Comparison of ENCODE assay signal across 25 mouse cellular contexts in the genomic region with DNA sequence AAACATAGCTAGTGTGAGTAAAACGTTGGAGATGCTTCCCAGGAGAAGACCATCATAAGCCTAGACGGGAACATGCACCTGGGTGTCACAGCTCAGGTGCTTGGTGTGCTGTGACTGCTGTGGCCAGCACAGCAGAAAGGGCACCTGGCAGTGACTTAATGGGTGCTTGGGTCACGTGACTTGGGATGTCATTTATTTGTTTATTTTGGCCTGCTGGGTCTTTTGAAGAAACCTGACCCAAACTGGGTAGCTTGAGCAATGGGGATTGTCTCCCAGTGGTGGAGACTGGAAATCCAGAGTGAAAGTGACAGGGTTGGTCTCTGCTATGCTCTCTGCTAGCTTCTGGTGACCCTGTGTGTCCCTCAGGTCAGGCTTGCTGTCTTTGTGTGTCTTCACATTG. TPM values are rescaled to one million over a fixed set of nuclear protein-coding genes. Genes with fewer than 3 reads are reported as not detected.
"Had no signal": no experiment of that assay in that cellular context is flagged by ENCODE, and none has a peak within 500 bp of the region (broad histone marks: within the 10 kb centered on the region; RNA-seq: fewer than 3 reads in every experiment).

No protein-coding gene starts in this region.

- H3K9me3 ChIP-seq: intestine, embryonic 15.5 days; kidney, embryonic 15.5 days; stomach, embryonic 15.5 days had no signal

- DNase-seq: kidney, adult 11 months; kidney, adult 8-10 months; kidney, postnatal 10 days; kidney, postnatal 36 days; lung, adult 2 months; lung, postnatal 14 days; lung, postnatal 4 days; midbrain, embryonic 14.5 days; retina, postnatal 1 day; right cerebral cortex, postnatal 25 days; spleen, adult 18-20 months; thymus, postnatal 25 days had no signal

- H3K9ac ChIP-seq: intestine, embryonic 15.5 days; kidney, embryonic 15.5 days; liver, embryonic 14.5 days; stomach, embryonic 15.5 days had no signal

- H3K27me3 ChIP-seq: intestine, embryonic 15.5 days; kidney, embryonic 15.5 days; stomach, embryonic 15.5 days had no signal

- H3K4me3 ChIP-seq: intestine, embryonic 15.5 days; kidney, embryonic 15.5 days; stomach, embryonic 15.5 days had no signal

- H3K27ac ChIP-seq: intestine, embryonic 15.5 days; kidney, embryonic 15.5 days; liver, embryonic 14.5 days; stomach, embryonic 15.5 days had no signal

RNA-seq across cellular contexts. Expression of a gene that starts 6.2 kb away (rescaled TPM):
- total RNA-seq: megakaryocyte progenitor cell, adult 5-6 weeks; megakaryocyte-erythroid progenitor cell, adult 5-6 weeks; midbrain, postnatal 0 days had no signal
- polyA plus RNA-seq: intestine, embryonic 15.5 days; kidney, embryonic 15.5 days; limb, embryonic 11.5 days; liver, embryonic 14.5 days; lung, adult 2 months; lung, embryonic 16.5 days; midbrain, embryonic 11.5 days; midbrain, embryonic 14.5 days; midbrain, postnatal 0 days; neural tube, embryonic 11.5 days; neural tube, embryonic 14.5 days; stomach, embryonic 15.5 days; thymus, postnatal 0 days had no signal

RNA-seq across cellular contexts. Expression of a gene that starts 41.3 kb away (rescaled TPM):
- total RNA-seq: megakaryocyte progenitor cell, adult 5-6 weeks had no signal
